Mouse (Mus musculus) A20 (cell line): ENCODE results near the gene Camkk1.

Experiments used
- DNase-seq: peaks from one replicate; pipeline ENCODE4 v3.0.0-alpha.2; 2011; ENCODE audit warnings: low read depth, low spot score

Camkk1 gene

GRCm38 (mm10) chr11:73014831-73015344 lies 3.9 kb upstream of the Camkk1 start:
- DNase-seq, result no peak

- DNase-seq, result no peak
Measured at GRCm38 (mm10) chr11:73015391-73016102, 3.3 kb upstream of the Camkk1 start.

GRCm38 (mm10) chr11:73016103-73016420 lies 2.7 kb upstream of the Camkk1 start:
- no peak for DNase-seq

- DNase-seq, result peak; percentile 85
Measured at GRCm38 (mm10) chr11:73019147-73019795, 463 bp downstream of the Camkk1 start.

DNA sequence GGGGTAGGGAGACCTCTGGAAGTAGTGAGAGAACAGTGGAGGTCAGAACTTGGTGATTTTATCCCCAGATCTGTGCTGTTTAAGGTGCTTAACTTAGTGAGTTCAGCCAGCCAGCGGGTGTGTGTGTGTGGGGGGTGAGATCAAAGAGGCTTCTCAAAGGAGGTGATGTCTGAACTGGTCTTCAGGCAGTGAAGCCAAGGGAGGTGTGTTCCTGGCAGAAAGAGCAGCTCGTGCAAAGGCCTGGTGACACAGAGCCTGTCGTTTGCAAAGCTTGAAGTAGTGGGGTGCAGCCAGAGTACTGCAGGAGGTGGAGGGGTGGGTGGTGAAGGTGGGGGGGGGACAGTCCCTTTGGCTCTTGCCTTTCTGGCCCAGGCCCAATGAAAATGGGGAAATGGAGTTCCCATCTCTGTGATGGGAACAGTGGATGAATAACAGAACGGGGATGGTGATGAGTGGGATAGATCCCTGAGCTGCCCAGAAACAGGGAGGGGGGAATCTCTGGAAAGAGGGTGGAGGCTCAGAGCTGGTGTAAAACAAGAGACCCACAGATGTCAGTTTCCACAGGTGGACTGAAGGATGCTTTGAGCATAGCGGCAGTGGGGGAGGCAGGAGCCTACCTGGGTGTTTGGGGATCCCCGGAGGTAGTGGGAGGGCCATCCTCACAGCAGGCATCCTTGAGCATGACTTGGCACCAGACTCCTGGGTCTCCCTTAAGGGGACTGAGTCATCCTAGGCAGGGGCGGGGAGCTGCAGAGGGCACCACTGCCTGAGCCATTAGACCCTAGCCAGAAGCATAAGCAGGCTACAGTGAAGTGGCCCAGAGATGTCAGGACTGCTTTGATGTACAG lies 2.4 kb downstream of the Camkk1 start:
- DNase-seq, result no peak

DNA sequence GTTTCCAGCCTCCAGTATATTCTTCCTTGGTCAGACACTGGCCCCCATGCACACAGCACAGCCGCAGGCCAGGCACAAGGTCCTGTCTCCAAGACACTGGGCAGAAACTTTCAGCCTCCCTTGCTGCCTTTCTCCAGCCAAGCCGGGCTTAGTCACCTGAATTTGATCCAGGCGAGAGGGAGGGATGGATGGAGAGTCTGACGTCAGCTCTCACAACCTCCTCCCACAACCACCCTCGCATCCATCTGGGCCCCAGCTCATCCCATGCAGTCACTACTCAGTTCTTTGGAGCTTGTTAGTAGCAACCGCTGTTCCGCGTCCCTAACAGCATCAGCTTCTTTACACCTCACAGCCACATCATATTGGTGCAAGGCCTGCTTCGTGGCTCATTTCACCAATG lies 4.3 kb downstream of the Camkk1 start:
- no peak for DNase-seq

DNA sequence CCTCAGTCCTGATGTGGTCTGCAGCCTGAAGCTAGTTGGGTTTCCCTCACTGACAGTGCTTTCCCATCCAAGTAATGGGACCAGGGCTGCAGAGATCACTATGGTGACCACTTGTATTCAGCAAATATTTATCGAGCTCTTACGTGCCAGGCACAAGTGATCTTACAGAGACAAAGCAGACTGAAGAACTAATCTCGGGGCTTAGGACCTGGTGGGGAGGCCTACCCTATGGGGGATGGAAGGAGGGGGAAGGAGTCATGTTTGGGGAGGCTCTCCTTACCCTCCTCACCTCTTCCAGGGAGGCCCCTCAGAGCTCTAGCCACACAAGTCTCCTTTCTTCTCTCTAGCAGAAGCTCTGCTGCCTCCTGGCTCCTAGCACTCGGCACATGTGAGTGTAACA lies 5.0 kb downstream of the Camkk1 start:
- DNase-seq, result no peak

- DNase-seq, result peak; percentile 84
Measured at GRCm38 (mm10) chr11:73024236-73024904, 5.6 kb downstream of the Camkk1 start.

GRCm38 (mm10) chr11:73026961-73027360 lies 8.2 kb downstream of the Camkk1 start:
- no peak for DNase-seq

DNA sequence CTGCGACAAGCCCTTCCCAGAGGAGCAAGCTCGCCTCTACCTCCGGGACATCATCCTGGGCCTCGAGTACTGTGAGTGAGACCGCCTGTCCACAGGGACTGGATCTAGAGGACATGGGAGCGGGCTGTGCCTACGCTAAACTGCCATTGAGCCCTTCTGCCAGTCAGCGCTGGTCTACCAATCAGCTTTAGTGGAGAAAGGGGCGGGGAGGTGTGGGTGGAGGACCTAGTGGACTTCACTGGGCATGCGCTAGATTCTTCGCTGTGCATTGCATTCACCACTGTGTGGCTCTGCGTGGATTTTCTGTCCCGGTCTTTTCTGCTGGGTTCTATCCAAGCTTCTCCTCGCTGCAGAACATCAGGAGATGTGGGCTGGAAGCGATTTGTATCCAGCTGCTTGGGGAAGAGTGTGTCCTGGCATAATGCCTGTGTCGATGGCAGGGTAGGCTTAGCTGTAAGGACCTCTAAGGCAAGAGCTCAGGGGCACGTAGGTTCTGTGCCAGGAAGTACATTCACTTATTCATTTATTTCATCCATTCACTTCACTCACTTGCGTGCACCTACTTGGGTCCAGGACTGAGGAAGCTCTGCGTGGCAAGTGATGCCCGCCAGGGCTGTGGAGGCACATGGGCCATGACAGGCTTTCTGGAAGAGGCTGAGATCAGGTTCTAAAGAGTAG lies 12.2 kb downstream of the Camkk1 start:
- DNase-seq, result no peak

GRCm38 (mm10) chr11:73031536-73031935 lies 12.7 kb downstream of the Camkk1 start:
- no peak for DNase-seq

GRCm38 (mm10) chr11:73036077-73036476 lies 17.3 kb downstream of the Camkk1 start:
- DNase-seq, result no peak

DNA sequence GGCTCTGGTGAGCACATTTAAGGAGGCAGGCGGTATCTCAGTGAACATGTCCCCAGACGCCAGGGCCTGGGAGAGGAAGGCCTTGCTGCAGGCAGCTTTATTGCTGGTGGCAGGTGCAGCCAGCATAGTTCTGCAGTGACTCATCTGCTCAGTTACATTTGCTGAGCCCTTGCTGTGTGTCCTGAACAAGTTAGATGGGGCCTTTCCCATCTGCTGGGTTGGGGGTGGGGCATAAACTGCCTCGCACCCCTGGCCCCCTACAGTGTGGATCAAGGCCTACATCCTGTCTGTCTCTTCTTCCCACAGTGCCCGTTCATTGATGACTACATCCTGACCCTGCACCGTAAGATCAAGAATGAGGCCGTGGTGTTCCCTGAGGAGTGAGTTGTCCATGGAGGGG lies 18.1 kb downstream of the Camkk1 start:
- DNase-seq, result peak; percentile 89

- DNase-seq, result peak; percentile 87
Measured at GRCm38 (mm10) chr11:73037691-73038090, 18.9 kb downstream of the Camkk1 start.

DNA sequence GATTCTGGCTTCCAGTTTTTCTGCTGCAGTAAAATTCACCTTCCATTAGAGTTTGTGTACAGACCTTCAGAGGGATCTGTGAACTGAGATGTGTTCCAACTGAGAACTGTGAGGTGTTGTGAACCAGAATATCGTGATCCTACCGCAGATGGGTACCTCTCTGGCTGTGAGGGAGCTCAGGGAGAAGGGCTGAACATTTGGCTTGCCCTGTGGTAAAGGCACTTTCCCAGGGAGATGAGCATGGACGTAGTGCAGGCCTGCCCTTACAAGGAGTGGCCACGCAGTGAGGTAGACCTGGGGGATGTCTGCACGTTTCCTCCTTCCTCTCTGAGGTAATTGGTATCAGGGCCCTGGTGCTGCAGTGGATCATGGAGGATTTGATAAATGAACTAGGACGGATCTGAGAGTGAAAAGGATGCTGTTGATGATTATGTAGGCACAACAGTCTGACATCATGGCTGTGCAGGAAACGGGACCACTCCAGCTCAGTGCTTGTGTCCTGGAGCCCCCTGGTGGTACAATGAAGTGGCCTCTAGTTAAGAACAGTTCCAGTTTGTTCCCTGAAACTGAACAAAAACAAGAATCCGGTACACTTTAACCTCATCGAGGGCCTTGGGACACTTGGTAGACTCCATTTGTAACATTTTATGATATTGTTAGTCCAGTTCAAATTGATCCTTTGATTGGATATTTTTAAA lies 20.4 kb downstream of the Camkk1 start:
- DNase-seq, result peak; percentile 74

- no peak for DNase-seq
Measured at GRCm38 (mm10) chr11:73044229-73044755, 25.5 kb downstream of the Camkk1 start.

DNA sequence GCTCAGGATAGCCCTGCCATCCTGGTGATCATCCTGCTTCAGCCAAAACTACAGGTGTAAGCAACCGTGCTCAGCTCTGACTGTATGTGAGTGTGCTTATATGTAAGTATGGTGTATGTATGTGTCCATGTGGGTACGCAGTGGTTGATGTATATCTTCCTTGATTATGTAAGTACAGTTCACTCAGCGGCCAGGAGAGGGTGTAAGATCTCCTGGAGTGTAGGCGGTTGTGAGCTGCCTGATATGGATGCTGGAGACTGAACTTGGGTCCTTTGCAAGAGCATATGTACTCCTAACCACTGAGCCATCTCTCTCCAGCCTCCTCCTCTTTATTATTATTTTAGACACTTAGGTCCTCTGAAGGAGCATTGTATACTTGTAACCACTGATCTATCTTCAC lies 26.0 kb downstream of the Camkk1 start:
- DNase-seq, result peak; percentile 41

GRCm38 (mm10) chr11:73047542-73047996 lies 28.8 kb downstream of the Camkk1 start, which contains the start of gene Ncbp3:
Ncbp3 (plus strand) TSS chr11:73047783.
- peak; percentile 97 for DNase-seq

DNA sequence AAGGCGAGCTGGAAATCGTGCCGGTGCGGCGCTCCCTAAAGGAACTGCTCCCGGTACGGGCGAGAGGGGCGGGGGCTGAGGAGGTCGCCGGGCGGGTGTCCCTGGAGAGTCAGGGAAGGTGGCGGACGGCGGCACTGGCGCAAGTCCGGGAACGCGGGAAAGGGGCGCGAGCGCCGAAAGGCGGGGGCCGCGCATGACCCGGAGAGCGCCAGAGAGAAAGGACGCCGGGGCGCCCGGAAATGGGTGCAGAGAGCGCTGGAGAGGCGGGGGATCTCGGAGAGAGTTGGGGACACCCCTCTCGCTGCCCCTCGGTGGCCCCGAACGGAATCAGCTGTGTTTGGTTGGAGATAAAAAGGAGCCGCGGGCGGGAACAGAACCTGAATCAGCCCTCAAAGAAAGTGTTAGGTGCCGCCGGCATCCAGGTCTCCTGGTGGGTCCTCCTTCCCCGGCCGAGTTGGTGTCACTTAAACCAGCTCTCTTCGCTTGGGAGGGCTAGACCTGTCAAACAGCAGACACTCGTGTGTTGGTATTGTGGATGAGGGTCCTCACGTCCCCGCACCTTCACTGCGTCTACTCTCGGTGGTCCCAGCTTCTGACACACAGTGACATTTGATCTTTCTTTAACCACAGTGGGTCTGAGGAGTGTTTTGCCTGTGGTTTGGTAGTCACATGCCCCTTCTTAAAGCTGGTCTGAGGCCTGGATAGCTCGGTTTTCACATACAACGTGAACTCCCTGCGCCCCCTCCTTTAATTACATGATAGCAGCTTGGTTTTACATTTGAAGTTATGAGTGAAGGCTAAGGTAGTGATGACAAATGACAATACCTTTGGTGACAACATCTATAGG lies 29.4 kb downstream of the Camkk1 start:
- peak; percentile 78 for DNase-seq
